Mouse (Mus musculus): ENCODE measurements around the gene Kalrn.

DNA sequence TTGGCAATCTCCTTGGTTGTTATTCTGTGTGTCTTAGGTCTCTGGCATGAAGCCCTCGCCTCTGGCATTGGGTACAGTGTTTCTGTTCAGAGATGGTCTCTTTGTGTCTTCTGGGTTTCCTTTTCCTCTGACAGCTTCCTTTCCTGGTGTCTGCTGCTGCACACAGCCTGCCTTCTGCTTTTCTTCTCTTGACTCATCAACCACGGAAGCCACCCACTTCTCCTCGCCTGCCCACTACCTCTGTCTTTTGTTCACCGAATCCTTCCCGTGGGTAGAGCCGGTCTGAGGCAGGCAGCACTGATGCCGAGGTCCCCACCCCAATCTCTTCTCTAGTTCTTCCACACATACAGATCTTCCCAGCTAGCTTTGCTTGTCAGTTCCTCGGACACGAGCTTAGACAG lies 452.5 kb downstream of the Kalrn start:
- TF ChIP-seq EP300 (IDR thresholded peaks at IDR 0.05; ENCODE audit: low read depth) (no peak), CTCF (IDR thresholded peaks at IDR 0.05; ENCODE audit: low read depth) (no peak)

Data from heart, postnatal 0 days (tissue).